Mouse (Mus musculus) neural tube, embryonic 12.5 days (tissue): ENCODE data around the gene Rnf220. TPM values are rescaled to one million over a fixed set of nuclear protein-coding genes. Genes with fewer than 3 reads are reported as not detected.

Experiments used
- polyA plus RNA-seq: library from polyadenylated mRNA; unstranded; fragments of >200 nt; fragmentation: Nextera tagmentation; extraction: Ambion mirVana; gene quantifications from 2 replicates; pipeline ENCODE4 v1.2.1, GENCODE M21; 2016

The Rnf220 gene
- polyA plus RNA-seq, 1 experiment from 2014 or later: 111 TPM

Other genes with a start within 250 kb of the Rnf220 start
- 7.0 and 8.0 TPM in 2 replicates for gene Tmem53, start 245.1 kb downstream of the Rnf220 start, polyA plus RNA-seq
- gene Armh1, start 244.9 kb downstream of the Rnf220 start, polyA plus RNA-seq: 0.28 and 0.85 TPM in 2 replicates
- 148 and 162 TPM in 2 replicates for gene Eri3, start 53.3 kb upstream of the Rnf220 start, polyA plus RNA-seq
- 66.3 and 77.5 TPM in 2 replicates for gene Dmap1, start 185.2 kb upstream of the Rnf220 start, polyA plus RNA-seq
- not detected in 2 replicates for gene Gm12845, start 227.4 kb upstream of the Rnf220 start, polyA plus RNA-seq